5 mouse cellular contexts compared by ENCODE assay signal in the genomic region with DNA sequence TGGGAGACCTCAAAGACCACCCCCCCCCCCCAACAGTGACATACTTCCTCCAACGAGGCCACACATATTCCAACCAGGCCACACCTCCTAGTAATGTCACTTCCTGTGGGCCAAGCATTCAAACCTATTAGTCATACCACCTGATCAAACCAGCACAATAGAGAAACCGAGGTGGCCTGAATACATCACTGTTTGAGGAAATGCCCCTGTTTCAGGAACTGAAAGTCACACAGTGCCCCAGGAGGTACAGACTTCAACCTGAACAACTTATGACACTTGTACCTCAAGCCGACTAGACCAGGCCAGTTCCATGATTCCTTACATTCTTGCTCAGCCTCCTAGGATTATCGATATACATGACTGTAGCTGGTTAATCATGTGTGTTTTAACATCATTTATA. TPM values are rescaled to one million over a fixed set of nuclear protein-coding genes. Genes with fewer than 3 reads are reported as not detected.
"Had no signal": no experiment of that assay in that cellular context is flagged by ENCODE, and none has a peak within 500 bp of the region (broad histone marks: within the 10 kb centered on the region; RNA-seq: fewer than 3 reads in every experiment).

No protein-coding gene starts in this region.

RNA-seq across cellular contexts. Expression of gene Slc16a14, which starts 22.8 kb away (rescaled TPM):
- total RNA-seq: hematopoietic stem cell, adult 5-6 weeks had no signal
- polyA plus RNA-seq: heart, embryonic 16.5 days; heart, postnatal 0 days; inflammation-experienced regulatory T-cells, adult 6 months; large intestine, adult 2 months had no signal
